Mouse (Mus musculus) intestine, embryonic 15.5 days (tissue): ENCODE results near the gene Gm20772. TPM values are rescaled to one million over a fixed set of nuclear protein-coding genes. Genes with fewer than 3 reads are reported as not detected.
"Not testable (repeated sequence)": the region's sequence is repeated elsewhere in the genome, so short reads cannot be mapped to it uniquely, and the experiment has no call there.

Source experiments
- ATAC-seq: fragments of 200-750 bp; cut with Nextera tagmentation; 2 replicates; pipeline ENCODE4 v1.8.0; 2017; ENCODE audit warnings: moderate TSS enrichment, moderate library complexity
- H3K27ac ChIP-seq: fragments of 300-500 bp; sonication (generic); 2 replicates; pipeline ENCODE4 v1.5.1; 2015; ENCODE audit warnings: mild to moderate bottlenecking, inconsistent platforms
- H3K27me3 ChIP-seq: fragments of 300-500 bp; sonication (generic); replicated peaks from 2 replicates; pipeline ENCODE4 v1.6.1; 2015; ENCODE audit warnings: inconsistent platforms
- H3K36me3 ChIP-seq: fragments of 300-500 bp; sonication (generic); 2 replicates; pipeline ENCODE4 v1.6.1; 2015; ENCODE audit warnings: inconsistent platforms
- H3K4me1 ChIP-seq: fragments of 300-500 bp; sonication (generic); replicated peaks from 2 replicates; pipeline ENCODE4 v1.6.1; 2015; ENCODE audit warnings: inconsistent platforms
- H3K4me2 ChIP-seq: fragments of 300-500 bp; sonication (generic); replicated peaks from 2 replicates; pipeline ENCODE4 v1.6.1; 2015; ENCODE audit warnings: mild to moderate bottlenecking, inconsistent platforms
- H3K4me3 ChIP-seq: fragments of 300-500 bp; sonication (generic); replicated peaks from 2 replicates; pipeline ENCODE4 v1.5.1; 2015; ENCODE audit warnings: inconsistent platforms
- H3K9ac ChIP-seq: fragments of 300-500 bp; sonication (generic); 2 replicates; pipeline ENCODE4 v1.6.1; 2015; ENCODE audit warnings: inconsistent platforms
- H3K9me3 ChIP-seq: fragments of 300-500 bp; sonication (generic); 2 replicates; pipeline ENCODE4 v1.6.1; 2016; ENCODE audit warnings: inconsistent platforms
- WGBS: fragments of 180-500 bp; shearing (Covaris S2); methylation state at CpG from one replicate; pipeline ENCODE4 v1.1.7; 2015; 5-methylcytosine and 5-hydroxymethylcytosine counted together
- polyA plus RNA-seq: library from polyadenylated mRNA; unstranded; fragments of >200 nt; fragmentation: Nextera tagmentation; extraction: Ambion mirVana; gene quantifications from 2 replicates; pipeline ENCODE4 v1.2.1, GENCODE M21; 2015

Gene Gm20772
- polyA plus RNA-seq, result not detected in 2 replicates

- H3K27ac ChIP-seq, ATAC-seq, H3K9me3 ChIP-seq, H3K4me2 ChIP-seq, H3K27me3 ChIP-seq, H3K9ac ChIP-seq, H3K36me3 ChIP-seq, H3K4me1 ChIP-seq, H3K4me3 ChIP-seq: not testable (repeated sequence)
These were observed at the start of gene Gm20772, which contains the start of gene Gm20831 for GRCm38 (mm10) chrY:17874441-17874840. Gm20772 (plus strand) TSS chrY:17874741. Gm20831 (plus strand) TSS chrY:17874741.

DNA sequence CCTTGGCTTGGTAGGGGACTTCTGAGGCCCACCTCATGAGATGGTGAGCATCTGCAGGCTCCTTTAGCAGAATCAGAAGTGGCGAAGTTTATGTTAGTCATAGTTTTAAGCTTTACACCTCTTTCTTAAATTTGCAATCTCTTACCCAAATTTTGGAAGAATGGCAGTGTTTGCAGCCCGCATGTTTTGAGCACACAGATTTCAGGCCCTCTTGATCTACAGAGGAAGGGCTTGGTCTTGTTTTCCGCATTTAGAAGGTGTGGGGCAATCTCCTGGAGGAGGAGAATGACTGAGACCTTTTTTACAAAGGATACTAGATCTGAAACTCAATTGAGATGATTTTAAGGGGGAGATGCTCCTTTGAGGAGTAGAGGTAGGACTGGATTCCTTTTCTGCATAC is 28.4 kb upstream of the Gm20772 start, which contains the start of gene Gm21904:
Gene Gm21904 (minus strand): TSS at position 101 of the 400 bp plus-strand sequence.
- not testable (repeated sequence) for H3K27ac ChIP-seq, H3K27me3 ChIP-seq, ATAC-seq, H3K4me3 ChIP-seq, H3K9ac ChIP-seq, H3K4me2 ChIP-seq, H3K36me3 ChIP-seq, H3K4me1 ChIP-seq, H3K9me3 ChIP-seq
- WGBS, result no CpG with 5 or more reads among the region's 3 CpGs

Other genes starting within 250 kb of the Gm20772 start
- gene Gm21904, start 28.5 kb upstream of the Gm20772 start, polyA plus RNA-seq, result not detected in 2 replicates
- gene Gm20831, start within 50 bp of the Gm20772 start, polyA plus RNA-seq, result not detected in 2 replicates
- gene Srsy, start 62.6 kb downstream of the Gm20772 start, polyA plus RNA-seq, result not detected in 2 replicates
- not detected in 2 replicates for gene Gm21764, start 187.1 kb downstream of the Gm20772 start, polyA plus RNA-seq
- gene Ssty1, start 214.4 kb downstream of the Gm20772 start, polyA plus RNA-seq, result not detected in 2 replicates